Mouse (Mus musculus) forebrain, embryonic 11.5 days (tissue): ENCODE results near the gene Kcnh1. TPM values are rescaled to one million over a fixed set of nuclear protein-coding genes. Genes with fewer than 3 reads are reported as not detected.

ENCODE experiments used
- ATAC-seq: fragments of 200-750 bp; cut with Nextera tagmentation; replicated peaks from 2 replicates; pipeline ENCODE4 v1.8.0; 2017; ENCODE audit warnings: moderate TSS enrichment; ENCODE audit not compliant: low FRiP score
- DNase-seq: peaks from one replicate; pipeline ENCODE4 v3.0.0-alpha.2; 2017; ENCODE audit warnings: low spot score
- H3K27ac ChIP-seq: fragments of 300-500 bp; sonication (generic); 2 replicates; pipeline ENCODE4 v1.5.1; 2014; ENCODE audit warnings: low read depth, low read length
- H3K27me3 ChIP-seq: fragments of 300-500 bp; sonication (generic); 2 replicates; pipeline ENCODE4 v1.6.1; 2014; ENCODE audit warnings: mild to moderate bottlenecking, low read length, mixed read lengths; ENCODE audit not compliant: control insufficient read depth, insufficient read depth
- H3K36me3 ChIP-seq: fragments of 300-500 bp; sonication (generic); 2 replicates; pipeline ENCODE4 v1.6.1; 2014; ENCODE audit warnings: mild to moderate bottlenecking, low read length, moderate library complexity, mixed read lengths; ENCODE audit not compliant: control insufficient read depth, insufficient read depth
- H3K4me1 ChIP-seq: fragments of 300-500 bp; sonication (generic); replicated peaks from 2 replicates; pipeline ENCODE4 v1.6.1; 2014; ENCODE audit warnings: low read length, mixed read lengths; ENCODE audit not compliant: control insufficient read depth, insufficient read depth
- H3K4me2 ChIP-seq: fragments of 300-500 bp; sonication (generic); 2 replicates; pipeline ENCODE4 v1.6.1; 2014; ENCODE audit warnings: low read depth, mild to moderate bottlenecking, low read length, moderate library complexity, mixed read lengths; ENCODE audit not compliant: severe bottlenecking
- H3K4me3 ChIP-seq: fragments of 300-500 bp; sonication (generic); 2 replicates; pipeline ENCODE4 v1.5.1; 2014; ENCODE audit warnings: low read depth, low read length
- H3K9ac ChIP-seq: fragments of 300-500 bp; sonication (generic); 2 replicates; pipeline ENCODE4 v1.6.1; 2014; ENCODE audit warnings: low read length
- H3K9me3 ChIP-seq: fragments of 300-500 bp; sonication (generic); 2 replicates; pipeline ENCODE4 v1.6.1; 2016; ENCODE audit warnings: low read length, mixed read lengths; ENCODE audit not compliant: control insufficient read depth
- WGBS: fragments of 180-500 bp; shearing (Covaris S2); extraction: QIAGEN DNeasy Blood & Tissue Kit; methylation state at CpG from one replicate; pipeline ENCODE4 v1.1.7; 2014; 5-methylcytosine and 5-hydroxymethylcytosine counted together
- polyA plus RNA-seq: library from polyadenylated mRNA; unstranded; fragments of >200 nt; fragmentation: Nextera tagmentation; extraction: Ambion mirVana; gene quantifications from 2 replicates; pipeline ENCODE4 v1.2.1, GENCODE M21; 2014

Gene Kcnh1
- polyA plus RNA-seq, 1 experiment from 2014 or later, result 0.35 TPM

GRCm38 (mm10) chr1:192531490-192532146, 341.0 kb downstream of the Kcnh1 start:
- Histone ChIP-seq H3K4me2 (no peak overlapping the region), H3K9ac (no peak overlapping the region), H3K27ac (no peak overlapping the region), H3K4me1 (no peaks in the 10 kb centered on the region), H3K36me3 (no peaks in the 10 kb centered on the region), H3K9me3 (no peaks in the 10 kb centered on the region), H3K27me3 (no peaks in the 10 kb centered on the region), H3K4me3 (no peak overlapping the region)
- ATAC-seq, result no peak
- DNase-seq, result no peak
- WGBS, result 81% methylated on average over 2 of the region's 2 CpGs

- Histone ChIP-seq H3K27ac (no peak overlapping the region), H3K9ac (no peak overlapping the region), H3K9me3 (no peaks in the 10 kb centered on the region), H3K36me3 (no peaks in the 10 kb centered on the region), H3K4me3 (no peak overlapping the region), H3K27me3 (no peaks in the 10 kb centered on the region), H3K4me2 (no peak overlapping the region), H3K4me1 (no peaks in the 10 kb centered on the region)
- ATAC-seq, result no peak
- 79% methylated on average over 2 of the region's 2 CpGs for WGBS
- no peak for DNase-seq
These were observed 341.6 kb downstream of the Kcnh1 start for GRCm38 (mm10) chr1:192532212-192532611.

- Histone ChIP-seq H3K36me3 (no peaks in the 10 kb centered on the region), H3K9me3 (no peaks in the 10 kb centered on the region), H3K27ac (no peak overlapping the region), H3K4me2 (no peak overlapping the region), H3K4me3 (no peak overlapping the region), H3K4me1 (no peaks in the 10 kb centered on the region), H3K27me3 (no peaks in the 10 kb centered on the region), H3K9ac (no peak overlapping the region)
- no peak for ATAC-seq
- no peak for DNase-seq
These were observed 342.4 kb downstream of the Kcnh1 start for GRCm38 (mm10) chr1:192533016-192533415.

- DNase-seq (no peak), ATAC-seq (no peak)
- H3K27ac ChIP-seq, result no peak overlapping the region
- 76% methylated on average over 1 of the region's 1 CpGs for WGBS
- H3K9me3 ChIP-seq, result no peaks in the 10 kb centered on the region
- no peak overlapping the region for H3K4me3 ChIP-seq
- H3K9ac ChIP-seq, result no peak overlapping the region
- H3K36me3 ChIP-seq, result no peaks in the 10 kb centered on the region
- H3K4me1 ChIP-seq, result no peaks in the 10 kb centered on the region
- H3K4me2 ChIP-seq, result no peak overlapping the region
- H3K27me3 ChIP-seq, result no peaks in the 10 kb centered on the region
These were observed 345.9 kb downstream of the Kcnh1 start for GRCm38 (mm10) chr1:192536440-192536839.

GRCm38 (mm10) chr1:192537169-192537568, 346.6 kb downstream of the Kcnh1 start:
- ATAC-seq (no peak), DNase-seq (no peak)
- H3K36me3 ChIP-seq, result no peaks in the 10 kb centered on the region
- no peaks in the 10 kb centered on the region for H3K27me3 ChIP-seq
- H3K27ac ChIP-seq, result no peak overlapping the region
- H3K4me1 ChIP-seq, result no peaks in the 10 kb centered on the region
- H3K4me3 ChIP-seq, result no peak overlapping the region
- no peak overlapping the region for H3K4me2 ChIP-seq
- H3K9me3 ChIP-seq, result no peaks in the 10 kb centered on the region
- H3K9ac ChIP-seq, result no peak overlapping the region
- 87% methylated on average over 7 of the region's 7 CpGs for WGBS

- DNase-seq (no peak), ATAC-seq (no peak)
- Histone ChIP-seq H3K27me3 (no peaks in the 10 kb centered on the region), H3K9ac (no peak overlapping the region), H3K27ac (no peak overlapping the region), H3K4me3 (no peak overlapping the region), H3K9me3 (no peaks in the 10 kb centered on the region), H3K4me1 (no peaks in the 10 kb centered on the region), H3K4me2 (no peak overlapping the region), H3K36me3 (no peaks in the 10 kb centered on the region)
- 79% methylated on average over 2 of the region's 2 CpGs for WGBS
These were observed 351.5 kb downstream of the Kcnh1 start for GRCm38 (mm10) chr1:192542093-192542492.

GRCm38 (mm10) chr1:192543686-192544085, 353.1 kb downstream of the Kcnh1 start:
- ATAC-seq (no peak), DNase-seq (peak; percentile 25)
- Histone ChIP-seq H3K4me2 (no peak overlapping the region), H3K9ac (no peak overlapping the region), H3K4me1 (no peaks in the 10 kb centered on the region), H3K4me3 (no peak overlapping the region), H3K36me3 (no peaks in the 10 kb centered on the region), H3K9me3 (no peaks in the 10 kb centered on the region), H3K27me3 (no peaks in the 10 kb centered on the region), H3K27ac (no peak overlapping the region)
- 92% methylated on average over 4 of the region's 4 CpGs for WGBS

GRCm38 (mm10) chr1:192544091-192544490, 353.5 kb downstream of the Kcnh1 start:
- Histone ChIP-seq H3K36me3 (no peaks in the 10 kb centered on the region), H3K27ac (no peak overlapping the region), H3K4me3 (no peak overlapping the region), H3K4me2 (no peak overlapping the region), H3K9me3 (no peaks in the 10 kb centered on the region), H3K27me3 (no peaks in the 10 kb centered on the region), H3K9ac (no peak overlapping the region), H3K4me1 (no peaks in the 10 kb centered on the region)
- 78% methylated on average over 9 of the region's 9 CpGs for WGBS
- DNase-seq (peak; percentile 52), ATAC-seq (no peak)

- Histone ChIP-seq H3K4me3 (no peak overlapping the region), H3K9ac (no peak overlapping the region)
- 61% methylated on average over 7 of the region's 7 CpGs for WGBS
These were observed 354.3 kb downstream of the Kcnh1 start for GRCm38 (mm10) chr1:192544901-192545300.

More at GRCm38 (mm10) chr1:192544901-192545300, 354.3 kb downstream of the Kcnh1 start:
- no peaks in the 10 kb centered on the region for H3K4me1 ChIP-seq
- no peak overlapping the region for H3K4me2 ChIP-seq
- DNase-seq, result peak; percentile 46
- no peaks in the 10 kb centered on the region for H3K27me3 ChIP-seq
- no peak overlapping the region for H3K27ac ChIP-seq
- H3K9me3 ChIP-seq, result no peaks in the 10 kb centered on the region
- no peak for ATAC-seq
- no peaks in the 10 kb centered on the region for H3K36me3 ChIP-seq
